Mouse (Mus musculus) limb, embryonic 15.5 days (tissue): ENCODE measurements at regions not wholly inside any gene's neighbourhood (a gene's known extent, or its start where the extent isn't known, plus 50 kb on each side); places are given as distances from the start of the nearest gene placed in this dataset.

ENCODE experiments used
- ATAC-seq: fragments of 200-750 bp; cut with Nextera tagmentation; 2 replicates; pipeline ENCODE4 v1.8.0; 2017; ENCODE audit warnings: low read depth, moderate TSS enrichment; ENCODE audit not compliant: insufficient number of reproducible peaks, low FRiP score, low TSS enrichment
- H3K27ac ChIP-seq: fragments of 300-500 bp; sonication (generic); 2 replicates; pipeline ENCODE4 v1.5.1; 2015; ENCODE audit warnings: moderate library complexity, mild to moderate bottlenecking, inconsistent platforms
- H3K27me3 ChIP-seq: fragments of 300-500 bp; sonication (generic); 2 replicates; pipeline ENCODE4 v1.6.1; 2015; ENCODE audit warnings: inconsistent platforms
- H3K36me3 ChIP-seq: fragments of 300-500 bp; sonication (generic); 2 replicates; pipeline ENCODE4 v1.6.1; 2015; ENCODE audit warnings: inconsistent platforms
- H3K4me1 ChIP-seq: fragments of 300-500 bp; sonication (generic); 2 replicates; pipeline ENCODE4 v1.6.1; 2015; ENCODE audit warnings: inconsistent platforms
- H3K4me2 ChIP-seq: fragments of 300-500 bp; sonication (generic); 2 replicates; pipeline ENCODE4 v1.6.1; 2015; ENCODE audit warnings: mild to moderate bottlenecking, inconsistent platforms
- H3K4me3 ChIP-seq: fragments of 300-500 bp; sonication (generic); 2 replicates; pipeline ENCODE4 v1.5.1; 2015; ENCODE audit warnings: mild to moderate bottlenecking, inconsistent platforms
- H3K9ac ChIP-seq: fragments of 300-500 bp; sonication (generic); 2 replicates; pipeline ENCODE4 v1.6.1; 2015; ENCODE audit warnings: inconsistent platforms
- H3K9me3 ChIP-seq: fragments of 300-500 bp; sonication (generic); 2 replicates; pipeline ENCODE4 v1.6.1; 2016; ENCODE audit warnings: inconsistent platforms
- WGBS: fragments of 180-500 bp; shearing (Covaris S2); methylation state at CpG from one replicate; pipeline ENCODE4 v1.1.7; 2015; 5-methylcytosine and 5-hydroxymethylcytosine counted together

DNA sequence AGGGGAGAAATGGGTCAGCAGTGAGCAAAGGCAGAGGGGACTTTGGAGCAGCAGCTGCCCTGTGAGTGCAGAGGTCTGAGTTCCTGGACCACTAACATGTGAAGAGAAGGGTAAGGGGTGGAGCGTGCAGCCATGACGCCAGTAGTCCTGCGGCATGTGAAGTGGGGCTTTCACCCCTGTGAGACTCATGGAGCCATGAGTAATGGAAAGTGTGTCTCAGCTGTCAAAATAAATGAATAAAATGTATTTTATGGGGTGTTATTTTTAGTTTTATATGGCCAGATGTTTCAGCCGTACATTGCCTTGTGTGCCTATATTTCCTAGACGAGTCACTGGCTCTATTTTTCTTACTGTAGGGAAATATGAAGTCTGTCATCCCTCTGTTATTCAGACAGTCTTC is 121.5 kb upstream of the Cops8 start:
- peak overlapping the region; percentile 82 for H3K27ac ChIP-seq
- WGBS, result 28% methylated on average over 5 of the region's 5 CpGs
- H3K4me3 ChIP-seq, result no peak overlapping the region
- ATAC-seq, result peak; percentile 87
- H3K9me3 ChIP-seq, result no peaks in the 10 kb centered on the region
- H3K36me3 ChIP-seq, result no peaks in the 10 kb centered on the region
- no peaks in the 10 kb centered on the region for H3K27me3 ChIP-seq
- H3K4me2 ChIP-seq, result no peak overlapping the region
- H3K4me1 ChIP-seq, result peaks cover 39% of the 10 kb centered on the region
- H3K9ac ChIP-seq, result no peak overlapping the region

DNA sequence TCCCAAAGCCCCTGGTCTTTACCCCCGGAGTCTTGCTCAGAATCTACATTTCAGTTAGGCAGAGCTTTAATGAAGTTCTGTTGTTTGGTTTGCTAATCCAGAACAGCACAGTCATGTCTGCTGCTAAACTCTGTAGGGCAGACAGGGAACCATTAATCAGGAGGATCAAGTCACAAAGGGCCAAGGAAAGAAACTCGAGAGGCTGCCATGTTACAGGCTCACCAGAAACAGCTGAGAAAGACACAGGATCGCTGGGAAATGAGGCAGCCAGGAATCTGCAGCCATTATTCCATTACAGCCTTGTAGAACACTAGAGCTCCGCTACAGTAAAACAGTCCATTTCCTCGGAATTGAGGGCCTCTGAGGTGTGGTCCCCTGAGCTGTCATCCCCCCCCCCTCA is 121.1 kb upstream of the Cops8 start:
- peak overlapping the region; percentile 70 for H3K27ac ChIP-seq
- peaks cover 38% of the 10 kb centered on the region for H3K4me1 ChIP-seq
- H3K4me2 ChIP-seq, result no peak overlapping the region
- no peaks in the 10 kb centered on the region for H3K9me3 ChIP-seq
- no peaks in the 10 kb centered on the region for H3K27me3 ChIP-seq
- ATAC-seq, result peak; percentile 83
- no peak overlapping the region for H3K4me3 ChIP-seq
- 24% methylated on average over 5 of the region's 5 CpGs for WGBS
- no peak overlapping the region for H3K9ac ChIP-seq
- H3K36me3 ChIP-seq, result no peaks in the 10 kb centered on the region

DNA sequence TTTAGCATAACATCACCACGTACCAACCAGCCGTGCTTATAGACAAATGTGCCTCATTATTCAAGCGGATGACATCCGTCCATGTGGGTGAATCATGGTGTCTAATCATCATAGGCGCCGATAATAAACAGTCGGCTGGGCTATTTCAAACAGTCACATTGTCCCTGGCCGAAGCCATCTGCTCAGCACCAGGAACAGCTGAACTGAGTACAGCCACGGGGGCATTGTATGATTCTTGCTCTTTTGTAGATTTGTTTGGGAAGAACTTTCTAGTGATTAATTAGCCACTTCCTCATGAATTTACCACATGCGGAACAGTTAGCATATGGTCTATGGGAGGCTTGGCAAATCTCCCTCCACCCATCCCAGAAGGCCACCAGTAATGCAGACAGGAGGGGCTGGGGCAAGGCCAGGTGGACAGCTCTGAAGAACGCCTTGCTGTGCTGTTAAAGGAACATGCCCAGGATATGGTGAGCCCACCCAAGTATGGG is 116.4 kb upstream of the Cops8 start:
- H3K4me2 ChIP-seq, result no peak overlapping the region
- no peaks in the 10 kb centered on the region for H3K36me3 ChIP-seq
- H3K9me3 ChIP-seq, result no peaks in the 10 kb centered on the region
- H3K4me3 ChIP-seq, result no peak overlapping the region
- H3K4me1 ChIP-seq, result peaks cover 24% of the 10 kb centered on the region
- H3K27me3 ChIP-seq, result no peaks in the 10 kb centered on the region
- ATAC-seq, result no peak
- no peak overlapping the region for H3K9ac ChIP-seq
- 61% methylated on average over 11 of the region's 11 CpGs for WGBS
- H3K27ac ChIP-seq, result no peak overlapping the region; the same call in 1 of the 2 replicates

DNA sequence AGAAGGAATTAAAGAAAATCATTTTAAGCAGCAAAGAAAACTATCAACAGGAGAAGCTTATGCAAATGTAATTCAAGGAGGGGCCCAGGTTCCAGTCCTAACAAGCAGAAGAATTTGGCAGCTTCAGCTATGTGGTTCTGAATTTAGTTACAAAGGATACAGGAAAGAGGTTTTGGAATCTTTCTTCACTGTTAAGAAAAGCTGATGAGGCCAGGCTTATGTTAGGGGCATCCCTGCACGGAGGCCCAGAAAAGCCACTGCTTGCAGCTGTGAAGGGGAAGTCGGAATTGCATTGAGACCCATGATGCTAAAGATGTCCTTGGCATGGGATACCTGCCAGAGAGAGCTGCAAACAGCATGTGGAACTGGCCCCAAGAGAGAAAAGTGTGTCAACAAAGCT is 114.9 kb upstream of the Cops8 start:
- WGBS, result 59% methylated on average over 2 of the region's 2 CpGs
- no peak overlapping the region for H3K4me2 ChIP-seq
- H3K36me3 ChIP-seq, result no peaks in the 10 kb centered on the region
- H3K9ac ChIP-seq, result no peak overlapping the region
- H3K4me3 ChIP-seq, result no peak overlapping the region
- peaks cover 13% of the 10 kb centered on the region for H3K4me1 ChIP-seq
- no peak for ATAC-seq
- no peaks in the 10 kb centered on the region for H3K27me3 ChIP-seq
- H3K9me3 ChIP-seq, result no peaks in the 10 kb centered on the region
- peak overlapping the region; percentile 74 for H3K27ac ChIP-seq

DNA sequence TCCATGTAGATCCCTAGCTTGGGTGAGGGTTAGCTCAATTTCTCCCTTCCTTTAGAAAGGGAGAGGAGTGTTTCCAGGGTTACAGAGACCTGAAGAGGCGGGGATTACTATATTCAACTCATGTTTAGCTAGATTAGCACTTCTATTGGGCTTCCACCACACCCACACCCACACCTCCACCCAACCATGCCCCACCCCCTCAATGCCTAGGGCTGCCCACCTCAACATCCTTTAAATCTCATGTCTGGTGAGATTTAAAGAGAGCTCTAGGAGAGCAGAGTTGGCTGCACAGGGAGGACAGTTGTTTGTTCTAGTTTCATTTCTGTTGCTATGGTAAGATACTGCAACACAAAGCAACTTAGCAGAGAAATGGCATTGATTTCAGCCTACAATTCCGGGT is 113.8 kb upstream of the Cops8 start:
- WGBS, result 76% methylated on average over 2 of the region's 2 CpGs
- H3K4me1 ChIP-seq, result peaks cover 21% of the 10 kb centered on the region
- H3K27ac ChIP-seq, result 0 out of 2 replicates have a peak overlapping the region, but pooled peaks have one; percentile 1
- H3K9me3 ChIP-seq, result no peaks in the 10 kb centered on the region
- ATAC-seq, result no peak
- H3K27me3 ChIP-seq, result no peaks in the 10 kb centered on the region
- H3K4me3 ChIP-seq, result no peak overlapping the region
- H3K36me3 ChIP-seq, result no peaks in the 10 kb centered on the region
- no peak overlapping the region for H3K4me2 ChIP-seq
- H3K9ac ChIP-seq, result no peak overlapping the region

DNA sequence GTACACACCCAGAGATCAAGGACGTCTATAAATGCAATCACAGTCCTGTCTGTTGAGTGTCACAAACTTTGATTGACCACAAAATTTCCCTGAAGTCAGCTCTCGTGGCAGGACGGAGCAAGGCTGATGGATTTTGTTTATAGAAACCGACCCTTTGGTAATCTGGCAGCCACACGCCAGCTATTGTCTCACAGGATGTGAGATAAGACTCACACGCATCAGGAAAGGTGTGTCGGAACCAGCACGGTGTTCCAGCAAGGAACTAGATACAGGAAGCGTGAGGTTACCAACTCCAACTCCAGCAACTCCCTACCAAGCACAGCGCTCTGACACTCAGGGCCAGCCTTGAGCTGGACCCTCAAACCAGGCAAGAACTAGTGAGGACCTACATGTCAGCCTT is 112.4 kb upstream of the Cops8 start:
- Histone ChIP-seq H3K27ac (no peak overlapping the region), H3K4me1 (peaks cover 28% of the 10 kb centered on the region), H3K27me3 (no peaks in the 10 kb centered on the region), H3K36me3 (no peaks in the 10 kb centered on the region), H3K4me3 (no peak overlapping the region), H3K9me3 (no peaks in the 10 kb centered on the region), H3K4me2 (no peak overlapping the region), H3K9ac (no peak overlapping the region)
- WGBS, result 82% methylated on average over 10 of the region's 10 CpGs
- no peak for ATAC-seq

DNA sequence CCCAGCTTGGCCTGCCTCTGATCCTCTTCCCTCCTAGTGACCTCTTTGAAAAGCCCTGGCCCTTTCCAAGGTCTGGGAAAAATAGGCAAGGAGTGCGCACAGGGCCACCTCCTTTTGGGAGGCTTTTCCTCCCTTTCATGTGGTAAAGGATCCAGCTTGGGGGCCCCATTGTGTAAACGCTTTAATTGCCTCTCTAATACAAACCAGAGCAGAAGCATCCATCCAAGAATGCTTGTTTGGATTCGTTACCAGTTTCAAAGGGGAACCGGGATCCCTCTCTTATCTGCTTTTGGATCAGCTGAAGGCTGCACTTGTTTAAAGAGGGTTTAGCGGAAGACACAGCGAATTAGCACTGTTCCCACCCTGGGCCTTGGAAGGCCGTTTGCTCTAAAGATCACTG is 109.3 kb upstream of the Cops8 start:
- H3K9ac ChIP-seq, result no peak overlapping the region
- peak overlapping the region; percentile 57; the same call in 1 of the 2 replicates for H3K27ac ChIP-seq
- WGBS, result 33% methylated on average over 7 of the region's 7 CpGs
- no peak for ATAC-seq
- H3K4me1 ChIP-seq, result peaks cover 29% of the 10 kb centered on the region
- no peaks in the 10 kb centered on the region for H3K36me3 ChIP-seq
- no peak overlapping the region for H3K4me2 ChIP-seq
- no peaks in the 10 kb centered on the region for H3K27me3 ChIP-seq
- no peak overlapping the region for H3K4me3 ChIP-seq
- H3K9me3 ChIP-seq, result no peaks in the 10 kb centered on the region

DNA sequence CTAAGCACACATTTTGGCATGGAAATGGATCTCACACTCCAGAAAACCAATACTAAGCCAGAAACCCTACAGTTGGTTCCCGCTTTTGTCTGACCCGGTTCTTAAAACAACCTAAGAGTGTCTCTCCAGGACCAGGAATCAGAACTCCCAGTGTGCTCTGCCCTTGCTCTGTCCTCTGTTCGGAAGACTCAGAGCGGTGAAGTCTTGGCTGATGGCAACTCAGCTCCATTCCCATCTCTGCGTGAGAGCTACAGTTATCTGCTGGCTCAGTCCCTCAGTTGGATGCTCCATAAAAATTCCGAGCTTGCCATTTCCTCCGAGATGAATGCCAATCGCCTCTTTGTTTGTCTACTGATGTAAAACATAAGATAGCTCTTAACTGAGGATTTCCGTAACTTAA is 107.6 kb upstream of the Cops8 start:
- no peaks in the 10 kb centered on the region for H3K9me3 ChIP-seq
- peaks cover 25% of the 10 kb centered on the region for H3K4me1 ChIP-seq
- no peak for ATAC-seq
- H3K27ac ChIP-seq, result peak overlapping the region; percentile 71
- no peaks in the 10 kb centered on the region for H3K27me3 ChIP-seq
- no peaks in the 10 kb centered on the region for H3K36me3 ChIP-seq
- H3K4me2 ChIP-seq, result no peak overlapping the region
- no peak overlapping the region for H3K9ac ChIP-seq
- WGBS, result 56% methylated on average over 9 of the region's 9 CpGs
- H3K4me3 ChIP-seq, result no peak overlapping the region

DNA sequence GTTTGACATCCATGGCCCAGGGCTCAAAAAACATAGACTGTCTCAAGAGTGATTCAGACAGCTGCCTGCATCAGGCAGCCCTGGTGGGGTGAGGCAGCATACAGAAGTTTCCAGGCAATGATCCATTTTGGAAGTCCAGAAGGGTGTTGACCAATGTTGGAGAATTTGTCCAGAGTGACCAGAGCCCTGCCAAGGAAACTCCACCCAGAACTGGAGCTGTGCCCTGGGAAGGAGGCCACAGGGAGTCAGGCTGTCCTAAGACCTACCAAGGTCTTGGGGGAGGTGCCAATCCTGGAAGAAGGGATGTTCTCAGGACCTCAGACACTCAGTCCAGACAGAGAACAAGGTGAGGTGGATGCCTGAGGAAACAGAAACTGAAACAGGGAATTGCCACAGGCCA is 105.2 kb upstream of the Cops8 start:
- Histone ChIP-seq H3K27ac (0 out of 2 replicates have a peak overlapping the region, but pooled peaks have one; percentile 7), H3K4me2 (no peak overlapping the region), H3K4me1 (peaks cover 25% of the 10 kb centered on the region), H3K27me3 (no peaks in the 10 kb centered on the region), H3K9me3 (no peaks in the 10 kb centered on the region), H3K4me3 (no peak overlapping the region), H3K36me3 (no peaks in the 10 kb centered on the region), H3K9ac (no peak overlapping the region)
- ATAC-seq, result no peak

DNA sequence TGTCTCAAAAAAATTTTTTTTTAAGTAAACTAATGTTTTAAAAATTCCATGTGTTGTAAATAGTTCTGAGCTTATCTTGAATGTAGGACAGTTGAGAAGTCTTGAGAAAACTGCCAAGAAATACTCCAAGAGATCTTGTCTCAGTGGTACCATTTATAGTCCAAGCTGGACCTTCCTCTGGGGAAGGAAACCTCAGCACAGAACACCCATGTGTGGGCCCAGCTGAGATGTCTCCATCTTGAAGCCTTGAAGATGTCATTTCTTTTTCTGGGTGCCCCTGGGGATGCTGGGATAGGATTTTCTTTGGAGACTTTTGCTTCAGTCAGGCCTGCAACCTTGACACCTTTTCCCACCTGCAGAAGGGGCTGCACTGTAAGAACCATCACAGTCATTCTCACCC is 101.4 kb upstream of the Cops8 start:
- ATAC-seq, result no peak
- peaks cover 13% of the 10 kb centered on the region for H3K4me1 ChIP-seq
- H3K9ac ChIP-seq, result no peak overlapping the region
- H3K4me2 ChIP-seq, result no peak overlapping the region
- H3K27me3 ChIP-seq, result no peaks in the 10 kb centered on the region
- no peaks in the 10 kb centered on the region for H3K36me3 ChIP-seq
- H3K27ac ChIP-seq, result no peak overlapping the region
- no peak overlapping the region for H3K4me3 ChIP-seq
- H3K9me3 ChIP-seq, result no peaks in the 10 kb centered on the region

DNA sequence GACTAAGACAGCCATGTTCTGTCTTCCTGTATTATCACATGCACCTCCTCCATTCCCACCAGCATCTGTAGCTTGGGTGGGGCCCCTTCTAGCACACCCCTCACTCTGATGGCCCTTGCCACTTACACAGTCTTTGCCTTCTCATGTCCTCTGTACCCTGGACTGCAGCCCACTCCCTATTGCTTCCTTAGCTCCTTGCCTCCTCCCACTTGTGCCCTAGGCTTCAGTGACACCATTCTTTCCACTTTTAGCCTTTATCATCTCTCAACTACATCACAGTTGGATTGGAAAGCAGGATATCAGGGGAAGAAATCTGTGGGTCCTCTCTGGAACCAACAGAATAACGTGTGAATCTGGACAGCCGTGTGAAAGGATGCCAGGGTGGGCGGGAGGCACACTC is 100.4 kb upstream of the Cops8 start:
- Histone ChIP-seq H3K4me3 (no peak overlapping the region), H3K4me2 (no peak overlapping the region), H3K9me3 (no peaks in the 10 kb centered on the region), H3K27me3 (no peaks in the 10 kb centered on the region), H3K4me1 (peaks cover 17% of the 10 kb centered on the region), H3K9ac (no peak overlapping the region), H3K27ac (no peak overlapping the region), H3K36me3 (no peaks in the 10 kb centered on the region)
- 89% methylated on average over 3 of the region's 3 CpGs for WGBS
- no peak for ATAC-seq

DNA sequence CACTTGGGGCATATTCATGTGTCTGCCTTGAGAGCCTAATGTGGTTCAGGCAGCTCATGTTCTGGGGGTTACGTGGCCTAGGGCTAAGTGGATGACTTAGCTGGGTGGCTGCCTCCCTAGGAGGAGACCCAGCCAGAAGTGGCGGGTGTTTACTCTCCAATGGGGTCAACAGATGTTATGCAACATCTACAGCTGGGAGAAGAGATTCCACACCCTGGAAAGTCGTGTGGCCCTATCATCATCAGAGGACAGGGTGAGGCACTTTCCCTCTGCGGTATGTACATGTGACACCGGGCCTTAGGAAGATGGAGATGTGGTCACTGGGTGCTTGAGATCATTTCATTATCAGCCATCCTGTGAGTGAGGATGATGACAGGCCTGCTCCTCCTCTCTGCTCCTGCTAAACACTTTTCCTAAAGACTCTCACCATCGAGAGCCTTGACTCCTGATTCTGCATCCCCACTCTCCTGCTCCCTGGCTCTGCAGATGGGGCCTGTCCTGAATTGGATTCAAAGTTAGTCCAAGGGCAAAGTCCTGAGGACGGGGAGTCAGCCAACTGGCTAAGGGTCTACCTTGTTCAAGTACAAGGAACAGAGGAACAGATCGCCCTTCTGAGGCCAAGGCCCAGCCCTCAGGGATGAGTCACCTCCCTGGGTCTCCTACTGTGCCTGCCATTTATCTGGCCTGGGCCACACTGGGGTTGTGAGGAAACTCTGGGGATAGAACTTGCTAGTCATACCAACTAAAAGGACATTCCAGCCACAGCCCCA is 99.8 kb upstream of the Cops8 start:
- 84% methylated on average over 8 of the region's 8 CpGs for WGBS
- Histone ChIP-seq H3K9me3 (no peaks in the 10 kb centered on the region), H3K27ac (no peak overlapping the region), H3K4me2 (no peak overlapping the region), H3K27me3 (no peaks in the 10 kb centered on the region), H3K4me1 (peaks cover 23% of the 10 kb centered on the region), H3K9ac (no peak overlapping the region), H3K36me3 (no peaks in the 10 kb centered on the region), H3K4me3 (no peak overlapping the region)
- no peak for ATAC-seq
